Mouse (Mus musculus): Measurements from ENCODE around the gene Six4. TPM values are rescaled to one million over a fixed set of nuclear protein-coding genes. Genes with fewer than 3 reads are reported as not detected.
"Not testable (repeated sequence)": the region's sequence is repeated elsewhere in the genome, so short reads cannot be mapped to it uniquely, and the experiment has no call there.

Gene Six4
- total and polyA plus RNA-seq, 2 experiments, result 0.09 TPM; not detected in 1

DNA sequence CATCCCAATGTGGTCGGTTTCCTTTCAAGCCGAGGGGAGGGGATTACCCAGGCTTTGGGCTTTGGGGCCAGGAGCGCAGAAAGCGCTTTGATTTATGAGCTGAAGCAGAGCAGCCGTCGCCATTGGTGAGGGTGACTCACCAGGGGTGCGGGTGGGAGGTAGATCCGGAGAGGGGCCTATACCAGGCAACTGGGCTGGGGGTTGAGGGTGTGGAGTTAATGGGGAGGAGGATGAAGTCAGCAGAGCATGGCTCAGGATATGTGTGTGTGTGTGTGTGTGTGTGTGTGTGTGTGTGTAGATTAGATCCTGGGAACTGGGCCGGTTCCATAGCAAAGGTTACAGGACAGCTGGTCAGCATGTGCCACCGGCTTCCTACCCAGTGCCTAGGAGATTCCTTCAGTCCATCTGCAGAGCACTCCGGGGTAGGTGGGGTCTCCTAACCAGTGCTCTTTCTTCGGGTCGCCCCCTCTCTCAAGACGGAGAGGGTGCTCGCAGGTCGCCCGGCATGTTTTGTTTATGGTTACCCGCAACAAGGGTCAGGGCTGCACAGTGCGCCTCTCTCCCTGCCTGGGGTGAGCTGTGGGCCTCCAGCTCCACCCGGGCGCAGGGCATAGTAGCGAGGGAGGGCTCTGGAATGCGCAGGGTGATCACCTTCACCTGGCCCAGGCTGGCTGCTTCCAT is 2.7 kb downstream of the Six4 start:
- peaks cover 23% of the 10 kb centered on the region for H3K27me3 ChIP-seq (ENCODE audit: control insufficient read depth, insufficient read depth, low read length)
- H3K27ac ChIP-seq (replicated peaks; ENCODE audit: insufficient read depth, low read depth, low read length), result no peak overlapping the region
- H3K79me2 ChIP-seq (ENCODE audit: control insufficient read depth, insufficient read depth, low read length), result no peaks in the 10 kb centered on the region
- no peaks in the 10 kb centered on the region for H3K36me3 ChIP-seq (ENCODE audit: control insufficient read depth, insufficient read depth, low read length)
- 32% methylated on average over 23 of the region's 23 CpGs for WGBS
- no peak overlapping the region for H3K9ac ChIP-seq (ENCODE audit: low read depth, low read length)
- no peak for DNase-seq (ENCODE audit: extremely low read depth, low read depth, low spot score)
- H3K4me1 ChIP-seq (ENCODE audit: control insufficient read depth, insufficient read depth, low read length), result peaks cover 6% of the 10 kb centered on the region
- no peak for TF ChIP-seq CTCF (IDR thresholded peaks at IDR 0.05; ENCODE audit: low read depth, low read length)
- no peak for TF ChIP-seq POLR2A (IDR thresholded peaks at IDR 0.05; ENCODE audit: extremely low read depth, insufficient read depth, low read length)
- no peak overlapping the region for H3K4me3 ChIP-seq (ENCODE audit: insufficient read depth, low read depth, low read length)

DNA sequence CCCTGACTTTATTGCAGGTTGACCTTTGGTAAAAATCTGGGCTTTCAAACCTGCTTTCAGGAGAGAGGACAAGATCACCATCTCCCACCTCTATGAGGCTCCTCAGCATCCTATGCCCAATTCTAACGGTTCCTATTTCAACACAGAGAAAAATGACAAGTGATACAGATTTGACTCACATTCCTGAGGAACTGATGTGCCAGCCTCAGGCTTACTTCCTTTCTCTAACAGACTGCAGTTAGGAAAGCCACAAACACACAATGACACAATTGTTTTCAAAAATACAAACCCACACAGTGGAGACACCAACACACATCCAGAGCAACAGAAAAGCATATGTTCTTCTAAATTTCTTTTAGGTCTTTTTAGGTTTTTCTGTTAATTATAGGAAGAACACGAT is 5.4 kb downstream of the Six4 start:
- TF ChIP-seq CTCF (IDR thresholded peaks at IDR 0.05; ENCODE audit: low read depth, low read length), result no peak
- TF ChIP-seq POLR2A (IDR thresholded peaks at IDR 0.05; ENCODE audit: extremely low read depth, insufficient read depth, low read length), result no peak
- Histone ChIP-seq H3K79me2 (ENCODE audit: control insufficient read depth, insufficient read depth, low read length) (no peaks in the 10 kb centered on the region), H3K27me3 (ENCODE audit: control insufficient read depth, insufficient read depth, low read length) (peaks cover 16% of the 10 kb centered on the region), H3K9ac (ENCODE audit: low read depth, low read length) (no peak overlapping the region), H3K36me3 (ENCODE audit: control insufficient read depth, insufficient read depth, low read length) (no peaks in the 10 kb centered on the region), H3K4me1 (ENCODE audit: control insufficient read depth, insufficient read depth, low read length) (peaks cover 4% of the 10 kb centered on the region; the same call in 1 of the 2 replicates), H3K4me3 (ENCODE audit: insufficient read depth, low read depth, low read length) (no peak overlapping the region), H3K27ac (replicated peaks; ENCODE audit: insufficient read depth, low read depth, low read length) (no peak overlapping the region)
- WGBS, result 75% methylated on average over 2 of the region's 2 CpGs
- DNase-seq (ENCODE audit: extremely low read depth, low read depth, low spot score), result no peak

DNA sequence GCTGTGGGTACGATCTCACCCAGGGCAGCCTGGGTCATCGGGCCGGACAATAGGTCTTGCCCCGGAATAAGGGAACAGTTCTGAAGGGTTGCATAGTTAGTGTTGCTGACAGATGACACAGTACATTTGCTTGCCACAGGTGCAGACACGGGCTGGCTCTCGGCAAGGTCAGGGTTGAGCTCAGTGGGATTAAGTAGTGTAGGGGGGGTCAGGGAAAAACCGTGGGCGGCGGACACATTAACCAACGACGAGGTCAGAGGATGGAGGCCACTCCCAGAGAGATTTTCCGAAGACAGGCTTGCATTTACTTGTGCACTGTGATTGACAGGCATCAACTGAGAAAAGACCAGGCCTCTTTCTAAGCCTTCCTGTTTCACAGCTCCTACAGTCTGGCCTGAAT is 9.5 kb downstream of the Six4 start:
- no peaks in the 10 kb centered on the region for H3K4me1 ChIP-seq (ENCODE audit: control insufficient read depth, insufficient read depth, low read length)
- no peak overlapping the region for H3K27ac ChIP-seq (replicated peaks; ENCODE audit: insufficient read depth, low read depth, low read length)
- WGBS, result 94% methylated on average over 12 of the region's 12 CpGs
- H3K79me2 ChIP-seq (ENCODE audit: control insufficient read depth, insufficient read depth, low read length), result no peaks in the 10 kb centered on the region
- no peaks in the 10 kb centered on the region for H3K36me3 ChIP-seq (ENCODE audit: control insufficient read depth, insufficient read depth, low read length)
- no peaks in the 10 kb centered on the region for H3K27me3 ChIP-seq (ENCODE audit: control insufficient read depth, insufficient read depth, low read length)
- TF ChIP-seq CTCF (IDR thresholded peaks at IDR 0.05; ENCODE audit: low read depth, low read length), result no peak
- no peak for TF ChIP-seq POLR2A (IDR thresholded peaks at IDR 0.05; ENCODE audit: extremely low read depth, insufficient read depth, low read length)
- H3K9ac ChIP-seq (ENCODE audit: low read depth, low read length), result no peak overlapping the region
- DNase-seq (ENCODE audit: extremely low read depth, low read depth, low spot score), result no peak
- H3K4me3 ChIP-seq (ENCODE audit: insufficient read depth, low read depth, low read length), result no peak overlapping the region

DNA sequence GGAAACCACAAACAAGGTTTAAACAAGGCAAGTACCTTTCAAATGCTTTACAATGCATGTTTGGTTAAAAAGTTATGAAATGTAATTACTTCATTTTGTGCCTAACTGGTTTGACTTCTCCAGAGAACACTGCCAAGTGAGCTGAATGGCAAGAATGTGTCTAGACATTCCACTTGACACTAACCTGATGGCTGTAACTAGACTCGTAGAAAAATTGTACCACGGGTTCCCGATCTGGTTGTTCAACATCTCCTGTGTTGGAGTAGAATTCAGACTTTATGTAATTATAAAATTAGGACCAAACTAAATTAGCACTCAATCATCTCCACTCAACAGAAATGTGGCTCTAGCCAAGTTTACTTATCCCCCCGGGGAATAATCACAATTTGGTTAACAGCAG is 14.7 kb downstream of the Six4 start:
- H3K27ac ChIP-seq (replicated peaks; ENCODE audit: insufficient read depth, low read depth, low read length), result no peak overlapping the region
- no peaks in the 10 kb centered on the region for H3K4me1 ChIP-seq (ENCODE audit: control insufficient read depth, insufficient read depth, low read length)
- TF ChIP-seq POLR2A (IDR thresholded peaks at IDR 0.05; ENCODE audit: extremely low read depth, insufficient read depth, low read length) (no peak), CTCF (IDR thresholded peaks at IDR 0.05; ENCODE audit: low read depth, low read length) (no peak)
- DNase-seq (ENCODE audit: extremely low read depth, low read depth, low spot score), result no peak
- H3K27me3 ChIP-seq (ENCODE audit: control insufficient read depth, insufficient read depth, low read length), result no peaks in the 10 kb centered on the region
- no peak overlapping the region for H3K4me3 ChIP-seq (ENCODE audit: insufficient read depth, low read depth, low read length)
- no peak overlapping the region for H3K9ac ChIP-seq (ENCODE audit: low read depth, low read length)
- WGBS, result 91% methylated on average over 4 of the region's 4 CpGs
- no peaks in the 10 kb centered on the region for H3K79me2 ChIP-seq (ENCODE audit: control insufficient read depth, insufficient read depth, low read length)
- no peaks in the 10 kb centered on the region for H3K36me3 ChIP-seq (ENCODE audit: control insufficient read depth, insufficient read depth, low read length)

DNA sequence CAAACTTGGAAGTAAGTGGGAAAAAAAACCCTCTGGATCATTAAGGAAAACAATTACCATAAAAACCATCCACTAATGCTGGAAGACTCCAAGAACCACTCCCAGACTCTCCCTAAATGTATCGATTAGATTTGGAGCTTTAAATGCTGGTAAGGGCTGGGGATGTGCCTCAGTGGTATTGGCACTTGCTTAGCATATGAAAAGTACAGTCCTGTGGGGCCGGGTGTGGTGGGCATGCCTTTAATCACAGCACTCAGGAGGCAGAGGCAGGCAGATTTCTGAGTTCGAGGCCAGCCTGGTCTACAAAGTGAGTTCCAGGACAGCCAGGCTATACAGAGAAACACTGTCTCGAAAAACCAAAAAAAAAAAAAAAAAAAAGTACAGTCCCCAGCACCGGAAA is 17.1 kb downstream of the Six4 start:
- H3K36me3 ChIP-seq (ENCODE audit: control insufficient read depth, insufficient read depth, low read length); H3K27ac ChIP-seq (replicated peaks; ENCODE audit: insufficient read depth, low read depth, low read length); H3K79me2 ChIP-seq (ENCODE audit: control insufficient read depth, insufficient read depth, low read length); H3K4me1 ChIP-seq (ENCODE audit: control insufficient read depth, insufficient read depth, low read length); H3K9ac ChIP-seq (ENCODE audit: low read depth, low read length); H3K4me3 ChIP-seq (ENCODE audit: insufficient read depth, low read depth, low read length); DNase-seq (ENCODE audit: extremely low read depth, low read depth, low spot score); H3K27me3 ChIP-seq (ENCODE audit: control insufficient read depth, insufficient read depth, low read length): not testable (repeated sequence)
- 86% methylated on average over 5 of the region's 5 CpGs for WGBS

DNA sequence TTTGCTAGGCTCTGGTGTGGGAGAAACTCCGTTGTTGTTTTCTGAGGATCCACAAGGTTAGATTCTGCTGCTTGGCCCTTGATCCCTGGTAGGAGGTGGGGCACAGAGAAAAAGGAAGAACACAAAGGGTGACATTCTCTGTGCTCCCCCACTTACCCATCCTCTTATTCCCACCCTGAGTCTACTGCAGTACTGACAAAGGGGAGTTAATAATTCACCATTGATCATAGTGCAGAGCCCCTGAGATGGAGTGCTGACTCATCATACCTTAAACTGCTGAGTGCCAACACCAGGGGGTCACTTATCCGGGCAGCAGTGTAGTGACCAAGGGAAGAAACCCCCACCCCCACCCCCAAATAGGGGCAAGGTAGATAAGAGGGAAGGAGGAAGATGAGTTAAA is 18.7 kb downstream of the Six4 start:
- no peak overlapping the region for H3K9ac ChIP-seq (ENCODE audit: low read depth, low read length)
- H3K27me3 ChIP-seq (ENCODE audit: control insufficient read depth, insufficient read depth, low read length), result no peaks in the 10 kb centered on the region
- TF ChIP-seq CTCF (IDR thresholded peaks at IDR 0.05; ENCODE audit: low read depth, low read length) (no peak), POLR2A (IDR thresholded peaks at IDR 0.05; ENCODE audit: extremely low read depth, insufficient read depth, low read length) (no peak)
- no peaks in the 10 kb centered on the region for H3K4me1 ChIP-seq (ENCODE audit: control insufficient read depth, insufficient read depth, low read length)
- no peak for DNase-seq (ENCODE audit: extremely low read depth, low read depth, low spot score)
- no peak overlapping the region for H3K4me3 ChIP-seq (ENCODE audit: insufficient read depth, low read depth, low read length)
- H3K36me3 ChIP-seq (ENCODE audit: control insufficient read depth, insufficient read depth, low read length), result no peaks in the 10 kb centered on the region
- H3K79me2 ChIP-seq (ENCODE audit: control insufficient read depth, insufficient read depth, low read length), result no peaks in the 10 kb centered on the region
- WGBS, result 38% methylated on average over 2 of the region's 2 CpGs
- H3K27ac ChIP-seq (replicated peaks; ENCODE audit: insufficient read depth, low read depth, low read length), result no peak overlapping the region
